Mouse (Mus musculus) liver, embryonic 11.5 days (tissue): Measurements from ENCODE around the gene Dlst. TPM values are rescaled to one million over a fixed set of nuclear protein-coding genes. Genes with fewer than 3 reads are reported as not detected.

Source experiments
- ATAC-seq: fragments of 200-750 bp; cut with Nextera tagmentation; replicated peaks from 2 replicates; pipeline ENCODE4 v1.8.0; 2017; ENCODE audit warnings: moderate number of reproducible peaks, mild to moderate bottlenecking, moderate TSS enrichment, moderate library complexity; ENCODE audit not compliant: low FRiP score
- DNase-seq: peaks from one replicate; pipeline ENCODE4 v3.0.0-alpha.2; 2017; ENCODE audit warnings: low spot score
- H3K27ac ChIP-seq: fragments of 300-500 bp; sonication (generic); 2 replicates; pipeline ENCODE4 v1.5.1; 2014; ENCODE audit warnings: mild to moderate bottlenecking, low read depth, low read length, control low read depth
- H3K27me3 ChIP-seq: fragments of 300-500 bp; sonication (generic); replicated peaks from 2 replicates; pipeline ENCODE4 v1.6.1; 2014; ENCODE audit warnings: low read length, mixed read lengths; ENCODE audit not compliant: control insufficient read depth, insufficient read depth
- H3K36me3 ChIP-seq: fragments of 300-500 bp; sonication (generic); 2 replicates; pipeline ENCODE4 v1.6.1; 2014; ENCODE audit warnings: mild to moderate bottlenecking, low read length, moderate library complexity, mixed read lengths; ENCODE audit not compliant: control insufficient read depth, insufficient read depth
- H3K4me1 ChIP-seq: fragments of 300-500 bp; sonication (generic); replicated peaks from 2 replicates; pipeline ENCODE4 v1.6.1; 2014; ENCODE audit warnings: low read length, mixed read lengths; ENCODE audit not compliant: control insufficient read depth, insufficient read depth
- H3K4me2 ChIP-seq: fragments of 300-500 bp; sonication (generic); 2 replicates; pipeline ENCODE4 v1.6.1; 2014; ENCODE audit warnings: mild to moderate bottlenecking, control low read depth, moderate library complexity
- H3K4me3 ChIP-seq: fragments of 300-500 bp; sonication (generic); 2 replicates; pipeline ENCODE4 v1.5.1; 2014; ENCODE audit warnings: low read depth, low read length, control low read depth
- H3K9ac ChIP-seq: fragments of 300-500 bp; sonication (generic); 2 replicates; pipeline ENCODE4 v1.6.1; 2014; ENCODE audit warnings: low read depth, low read length, control low read depth
- H3K9me3 ChIP-seq: fragments of 300-500 bp; sonication (generic); 2 replicates; pipeline ENCODE4 v1.6.1; 2016; ENCODE audit warnings: low read length, inconsistent platforms, mixed read lengths; ENCODE audit not compliant: control insufficient read depth
- WGBS: fragments of 180-500 bp; shearing (Covaris S2); extraction: QIAGEN DNeasy Blood & Tissue Kit; methylation state at CpG from one replicate; pipeline ENCODE4 v1.1.7; 2014; 5-methylcytosine and 5-hydroxymethylcytosine counted together
- polyA plus RNA-seq: library from polyadenylated mRNA; unstranded; fragments of >200 nt; fragmentation: Nextera tagmentation; extraction: Ambion mirVana; gene quantifications from 2 replicates; pipeline ENCODE4 v1.2.1, GENCODE M21; 2014

The Dlst gene
- polyA plus RNA-seq, 1 experiment from 2014 or later = 143 TPM

DNA sequence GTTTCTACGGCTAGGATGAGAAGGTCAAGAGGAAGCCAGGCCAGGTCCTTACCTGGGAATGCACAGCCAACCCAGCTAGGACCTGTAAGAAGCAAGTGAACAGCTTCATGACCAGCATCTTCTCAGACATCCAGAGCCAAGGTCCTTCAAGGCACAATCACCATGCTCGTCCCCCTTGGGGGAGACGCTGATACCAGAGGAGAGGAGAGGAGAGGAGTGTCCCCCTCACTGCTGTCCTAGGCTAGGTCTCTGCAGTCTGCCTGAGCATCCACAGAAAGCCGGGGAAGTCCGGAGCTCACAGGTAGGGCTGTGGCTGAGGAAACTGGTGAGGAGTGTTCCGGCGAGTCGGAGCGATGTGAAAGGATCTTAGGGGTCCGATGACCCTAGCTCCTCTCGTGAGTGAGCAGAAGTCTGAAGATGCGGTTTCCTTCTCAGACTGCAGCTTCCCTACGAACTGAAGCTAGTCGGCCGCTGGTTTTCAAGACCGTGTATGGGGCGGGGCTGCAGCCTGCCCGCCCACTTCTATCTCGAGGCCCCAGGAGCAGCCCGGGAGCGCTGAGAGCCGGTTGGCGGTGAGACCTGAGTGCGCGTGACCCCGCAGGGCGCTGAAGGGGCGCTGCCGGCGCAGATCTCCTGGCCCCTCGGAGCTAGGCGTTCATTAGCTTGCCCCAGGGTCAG is 66.4 kb downstream of the Dlst start:
- H3K9ac ChIP-seq = no peak overlapping the region
- H3K4me3 ChIP-seq = peak overlapping the region; percentile 38
- H3K27ac ChIP-seq = no peak overlapping the region
- H3K4me1 ChIP-seq = peaks cover 23% of the 10 kb centered on the region
- peak; percentile 75 for ATAC-seq
- WGBS = 3% methylated on average over 32 of the region's 32 CpGs
- no peaks in the 10 kb centered on the region for H3K9me3 ChIP-seq
- peak; percentile 64 for DNase-seq
- H3K36me3 ChIP-seq = no peaks in the 10 kb centered on the region
- peak overlapping the region; percentile 66 for H3K4me2 ChIP-seq
- H3K27me3 ChIP-seq = peaks cover 42% of the 10 kb centered on the region

DNA sequence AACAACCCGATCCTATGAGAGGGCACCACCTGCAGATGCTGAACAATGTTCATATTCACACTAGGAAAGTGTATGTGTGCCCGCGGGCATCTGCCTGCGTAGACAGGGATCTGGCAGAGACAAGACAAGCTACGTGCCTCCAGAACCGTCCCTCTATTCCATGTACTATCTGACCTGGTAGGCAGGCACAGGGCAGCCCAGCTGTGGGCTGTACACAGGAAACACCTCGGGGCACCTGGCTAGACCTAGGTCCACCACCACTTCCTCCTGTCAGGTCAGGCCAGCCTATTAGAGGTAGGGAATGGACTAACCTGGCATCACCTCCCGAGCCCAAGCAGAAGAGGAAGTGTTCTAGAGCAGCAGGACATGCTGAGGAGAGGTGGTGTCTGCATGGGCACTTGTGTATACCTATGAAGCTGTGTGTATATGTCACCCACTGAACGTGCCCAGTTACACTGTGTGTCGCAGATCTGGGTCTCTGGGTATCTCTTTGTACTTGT is 67.2 kb downstream of the Dlst start, which contains the start of gene Pgf:
TSS of gene Pgf (minus strand) at position 51 of the 500 bp plus-strand sequence.
- Histone ChIP-seq H3K4me1 (peaks cover 23% of the 10 kb centered on the region), H3K9me3 (no peaks in the 10 kb centered on the region), H3K27me3 (peaks cover 47% of the 10 kb centered on the region), H3K4me2 (peak within 1 kb of the TSS; percentile 66), H3K27ac (no peak within 1 kb of the TSS), H3K4me3 (peak within 1 kb of the TSS; percentile 38), H3K36me3 (no peaks in the 10 kb centered on the region), H3K9ac (no peak within 1 kb of the TSS)
- DNase-seq (no peak), ATAC-seq (no peak)
- 62% methylated on average over 10 of the region's 10 CpGs for WGBS

DNA sequence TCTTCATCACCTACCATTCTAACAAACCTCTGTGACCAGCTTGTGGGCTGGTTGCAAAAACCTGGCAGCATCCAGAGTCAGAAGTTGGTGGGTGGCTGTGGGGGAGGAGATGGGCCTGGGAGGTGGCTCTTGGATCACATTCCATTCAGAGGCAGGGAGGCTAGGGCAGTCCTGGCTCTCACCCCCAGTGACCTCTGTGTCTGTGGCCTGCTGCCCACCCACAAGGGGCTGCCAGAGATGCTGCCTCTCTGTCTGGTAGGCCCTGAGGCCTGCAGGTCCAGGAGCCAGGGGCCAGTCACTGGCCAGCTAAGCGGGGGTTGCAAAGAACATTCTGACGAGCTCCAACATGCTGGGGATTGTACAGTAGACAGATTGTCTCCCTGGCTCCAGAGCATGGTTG is 67.7 kb downstream of the Dlst start:
- Histone ChIP-seq H3K36me3 (no peaks in the 10 kb centered on the region), H3K4me2 (no peak overlapping the region), H3K27ac (no peak overlapping the region), H3K9me3 (no peaks in the 10 kb centered on the region), H3K4me1 (peaks cover 23% of the 10 kb centered on the region), H3K27me3 (peaks cover 47% of the 10 kb centered on the region), H3K4me3 (no peak overlapping the region), H3K9ac (no peak overlapping the region)
- no peak for ATAC-seq
- no peak for DNase-seq
- 65% methylated on average over 2 of the region's 2 CpGs for WGBS

DNA sequence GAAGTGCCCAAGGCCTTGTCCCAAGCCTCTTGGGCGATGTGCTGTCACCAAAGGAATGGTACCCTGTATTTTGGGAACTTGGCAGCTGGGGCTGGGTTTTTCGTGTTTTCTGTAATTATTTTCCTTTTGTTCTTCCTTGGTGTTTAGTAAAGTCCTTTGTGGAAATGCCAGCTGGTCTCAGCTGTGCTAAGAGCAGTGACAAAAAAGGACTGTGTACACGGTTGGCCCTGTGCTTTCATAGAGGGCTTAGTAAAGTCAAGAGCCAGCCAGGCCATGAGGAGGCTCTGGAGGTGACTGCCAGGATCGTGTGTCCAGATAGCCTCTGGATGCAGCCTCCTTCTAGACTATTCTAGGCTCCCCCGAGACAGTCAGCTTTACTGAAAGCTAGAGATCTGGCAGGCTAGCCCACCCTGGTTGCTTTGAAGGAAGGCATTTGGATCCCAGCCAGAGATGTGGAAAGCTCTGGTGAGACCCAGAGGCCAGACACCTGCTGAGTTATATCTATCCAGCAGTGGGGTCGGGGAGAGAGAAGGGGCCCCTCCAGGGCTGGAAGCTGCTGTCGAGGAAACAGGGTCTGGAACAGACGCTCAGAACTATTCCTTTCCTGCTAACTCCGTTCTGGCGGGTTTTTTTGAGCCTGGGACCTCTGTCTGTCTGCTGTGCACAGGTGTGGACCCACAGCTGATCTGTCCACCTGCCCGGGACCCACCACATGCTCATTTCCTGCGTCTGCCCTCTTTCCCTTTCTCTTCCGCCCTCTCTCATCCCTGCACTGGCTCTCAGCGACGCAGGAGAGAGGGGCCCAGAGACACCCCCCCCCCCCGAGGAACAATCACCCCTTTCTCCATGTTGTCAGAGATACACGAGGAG is 71.1 kb downstream of the Dlst start:
- ATAC-seq (no peak), DNase-seq (no peak)
- no peak overlapping the region for H3K4me3 ChIP-seq
- no peak overlapping the region for H3K9ac ChIP-seq
- 38% methylated on average over 17 of the region's 17 CpGs for WGBS
- H3K9me3 ChIP-seq = no peaks in the 10 kb centered on the region
- no peaks in the 10 kb centered on the region for H3K36me3 ChIP-seq
- no peak overlapping the region for H3K4me2 ChIP-seq
- H3K27me3 ChIP-seq = peaks cover 32% of the 10 kb centered on the region
- peaks cover 9% of the 10 kb centered on the region for H3K4me1 ChIP-seq
- H3K27ac ChIP-seq = no peak overlapping the region

DNA sequence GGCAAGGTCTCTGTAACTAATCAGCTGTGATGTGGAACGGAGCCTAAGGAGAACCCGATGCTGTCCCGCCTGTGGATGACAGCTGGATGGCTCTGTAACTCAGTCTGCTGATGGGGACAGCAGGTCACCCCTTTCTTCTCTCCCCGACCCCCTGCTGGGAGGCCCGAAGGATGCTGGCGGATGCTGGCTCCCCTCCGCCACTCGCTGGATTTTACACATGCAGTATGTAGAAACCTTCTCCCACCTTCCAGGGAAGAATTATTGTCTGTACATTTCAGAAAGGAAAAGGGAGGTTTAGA is 71.7 kb downstream of the Dlst start:
- WGBS = 24% methylated on average over 8 of the region's 8 CpGs

DNA sequence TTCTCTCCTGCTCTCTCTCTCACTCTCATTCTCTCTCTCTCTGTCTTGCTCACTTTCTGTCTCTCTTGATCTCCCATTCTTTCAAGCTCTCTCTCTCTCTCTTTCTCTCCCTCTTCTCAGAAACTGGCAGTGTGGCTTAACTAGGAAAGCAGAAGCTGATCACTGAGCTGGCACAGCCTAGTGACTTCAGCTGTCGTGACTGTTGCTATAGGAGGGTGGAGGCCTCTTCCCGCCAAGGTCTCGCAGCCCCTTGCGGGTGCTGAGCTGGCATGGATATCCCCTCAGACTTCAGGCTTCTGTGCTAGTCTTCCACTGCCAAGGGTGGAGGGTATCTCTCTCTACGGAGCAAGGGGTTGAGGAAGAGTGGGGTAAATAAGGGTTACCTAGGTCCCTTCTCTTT is 72.3 kb downstream of the Dlst start:
- no peak for DNase-seq
- Histone ChIP-seq H3K4me3 (no peak overlapping the region), H3K9ac (no peak overlapping the region), H3K4me2 (no peak overlapping the region), H3K4me1 (no peaks in the 10 kb centered on the region; the same call in 1 of the 2 replicates), H3K27ac (no peak overlapping the region), H3K27me3 (peaks cover 30% of the 10 kb centered on the region), H3K36me3 (no peaks in the 10 kb centered on the region), H3K9me3 (no peaks in the 10 kb centered on the region)
- 62% methylated on average over 5 of the region's 5 CpGs for WGBS
- no peak for ATAC-seq

More for the DNA sequence above, 71.7 kb downstream of the Dlst start:
- H3K27ac ChIP-seq = no peak overlapping the region
- no peaks in the 10 kb centered on the region for H3K36me3 ChIP-seq
- DNase-seq (no peak), ATAC-seq (no peak)
- no peak overlapping the region for H3K4me3 ChIP-seq
- H3K4me2 ChIP-seq = no peak overlapping the region
- peaks cover 32% of the 10 kb centered on the region for H3K27me3 ChIP-seq
- peaks cover 4% of the 10 kb centered on the region for H3K4me1 ChIP-seq
- H3K9me3 ChIP-seq = no peaks in the 10 kb centered on the region
- H3K9ac ChIP-seq = no peak overlapping the region

DNA sequence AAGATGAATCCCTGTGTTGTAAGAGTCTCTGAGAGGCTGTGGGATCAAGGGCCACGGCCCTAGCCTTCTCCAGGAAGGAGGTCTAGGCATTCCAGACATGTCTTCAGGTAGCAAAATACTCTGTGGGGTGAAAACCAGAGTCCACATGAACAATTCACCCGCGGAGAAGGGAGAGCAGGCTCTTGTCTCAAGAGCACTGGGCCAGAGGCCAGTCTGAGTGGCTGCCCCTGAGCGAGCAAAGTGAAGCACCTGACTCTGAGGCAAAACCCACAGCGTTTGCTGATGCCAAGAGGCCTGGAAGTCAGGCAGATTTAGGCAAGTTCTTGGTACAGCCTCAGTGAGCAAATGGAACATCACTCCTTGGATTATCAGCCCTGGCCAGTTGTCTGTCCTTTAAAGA is 73.5 kb downstream of the Dlst start:
- Histone ChIP-seq H3K27ac (no peak overlapping the region), H3K4me2 (no peak overlapping the region), H3K27me3 (peaks cover 22% of the 10 kb centered on the region), H3K4me1 (no peaks in the 10 kb centered on the region; the same call in 1 of the 2 replicates), H3K36me3 (no peaks in the 10 kb centered on the region), H3K9me3 (no peaks in the 10 kb centered on the region), H3K9ac (no peak overlapping the region), H3K4me3 (no peak overlapping the region)
- ATAC-seq = no peak
- 64% methylated on average over 5 of the region's 5 CpGs for WGBS
- DNase-seq = no peak
